Mouse (Mus musculus): ENCODE measurements at regions not wholly inside any gene's neighbourhood (a gene's known extent, or its start where the extent isn't known, plus 50 kb on each side); places are given as distances from the start of the nearest gene placed in this dataset. TPM values are rescaled to one million over a fixed set of nuclear protein-coding genes. Genes with fewer than 3 reads are reported as not detected.

DNA sequence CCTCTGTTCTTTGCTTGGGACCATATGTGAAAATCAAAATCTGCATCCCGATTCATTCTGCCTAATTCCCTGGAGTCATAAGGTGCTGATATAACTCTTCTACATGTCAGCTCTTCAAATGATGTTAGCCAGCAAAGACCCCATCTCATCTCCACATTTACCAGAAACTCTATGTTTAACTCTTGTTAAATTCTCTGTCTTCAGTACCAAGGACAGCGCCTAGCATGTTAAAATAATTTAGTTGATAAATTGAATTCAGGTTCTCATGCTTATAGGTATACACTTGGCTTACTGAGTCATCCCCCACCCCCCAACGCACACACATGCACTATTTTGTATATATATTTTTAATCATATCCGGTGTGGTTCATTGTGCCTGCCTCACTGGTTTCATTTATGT is 113.8 kb upstream of the Lrrn1 start:
- 78% methylated on average over 4 of the region's 4 CpGs for WGBS
- H3K9me3 ChIP-seq, result no peaks in the 10 kb centered on the region
- H3K36me3 ChIP-seq, result no peaks in the 10 kb centered on the region
- H3K4me1 ChIP-seq (replicated peaks), result no peaks in the 10 kb centered on the region
- no peaks in the 10 kb centered on the region for H3K27me3 ChIP-seq
- no peak overlapping the region for H3K4me3 ChIP-seq
- H3K9ac ChIP-seq, result no peak overlapping the region
- no peak for ATAC-seq (ENCODE audit: low FRiP score)
- H3K4me2 ChIP-seq, result no peak overlapping the region
- no peak overlapping the region for H3K27ac ChIP-seq

GRCm38 (mm10) chr6:107422091-107422490 is 107.5 kb upstream of the Lrrn1 start:
- H3K4me2 ChIP-seq, result no peak overlapping the region
- H3K36me3 ChIP-seq, result no peaks in the 10 kb centered on the region
- no peaks in the 10 kb centered on the region for H3K9me3 ChIP-seq
- H3K9ac ChIP-seq, result no peak overlapping the region
- WGBS, result 44% methylated on average over 3 of the region's 3 CpGs
- H3K27me3 ChIP-seq, result no peaks in the 10 kb centered on the region
- H3K4me3 ChIP-seq, result no peak overlapping the region
- H3K27ac ChIP-seq, result no peak overlapping the region
- no peaks in the 10 kb centered on the region for H3K4me1 ChIP-seq (replicated peaks)
- no peak for ATAC-seq (ENCODE audit: low FRiP score)

- H3K9ac ChIP-seq, result no peak overlapping the region
- no peaks in the 10 kb centered on the region for H3K36me3 ChIP-seq
- H3K9me3 ChIP-seq, result no peaks in the 10 kb centered on the region
- 64% methylated on average over 3 of the region's 3 CpGs for WGBS
- H3K4me2 ChIP-seq, result no peak overlapping the region
- no peak overlapping the region for H3K27ac ChIP-seq
- no peak for ATAC-seq (ENCODE audit: low FRiP score)
- no peaks in the 10 kb centered on the region for H3K27me3 ChIP-seq
- H3K4me3 ChIP-seq, result no peak overlapping the region
- no peaks in the 10 kb centered on the region for H3K4me1 ChIP-seq (replicated peaks)
Measured at GRCm38 (mm10) chr6:107426529-107426928, 103.0 kb upstream of the Lrrn1 start.

DNA sequence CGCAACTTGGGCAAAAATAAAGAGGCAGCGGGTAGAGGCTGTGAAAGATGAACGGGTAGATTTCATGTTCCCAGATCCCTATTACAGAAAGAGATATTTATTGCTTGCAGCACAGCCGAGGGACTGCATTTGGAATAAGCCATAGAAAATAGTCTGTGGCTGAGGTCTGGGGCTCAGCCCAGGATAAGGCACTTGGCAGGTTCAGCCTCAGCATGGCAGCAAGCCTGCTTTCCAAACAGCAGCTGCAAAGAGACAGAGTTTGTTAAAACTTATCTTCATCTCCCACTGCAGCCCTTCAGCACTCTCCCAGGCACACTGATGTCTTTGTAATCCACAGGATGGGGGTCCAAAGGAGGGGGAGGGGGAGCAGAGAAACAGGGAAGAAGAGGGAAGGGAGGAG is 98.5 kb upstream of the Lrrn1 start:
- H3K36me3 ChIP-seq, result no peaks in the 10 kb centered on the region
- no peak for ATAC-seq (ENCODE audit: low FRiP score)
- no peaks in the 10 kb centered on the region for H3K9me3 ChIP-seq
- H3K4me2 ChIP-seq, result no peak overlapping the region
- no peak overlapping the region for H3K9ac ChIP-seq
- H3K27me3 ChIP-seq, result no peaks in the 10 kb centered on the region
- no peak overlapping the region for H3K4me3 ChIP-seq
- WGBS, result 63% methylated on average over 4 of the region's 4 CpGs
- no peak overlapping the region for H3K27ac ChIP-seq
- H3K4me1 ChIP-seq (replicated peaks), result no peaks in the 10 kb centered on the region

DNA sequence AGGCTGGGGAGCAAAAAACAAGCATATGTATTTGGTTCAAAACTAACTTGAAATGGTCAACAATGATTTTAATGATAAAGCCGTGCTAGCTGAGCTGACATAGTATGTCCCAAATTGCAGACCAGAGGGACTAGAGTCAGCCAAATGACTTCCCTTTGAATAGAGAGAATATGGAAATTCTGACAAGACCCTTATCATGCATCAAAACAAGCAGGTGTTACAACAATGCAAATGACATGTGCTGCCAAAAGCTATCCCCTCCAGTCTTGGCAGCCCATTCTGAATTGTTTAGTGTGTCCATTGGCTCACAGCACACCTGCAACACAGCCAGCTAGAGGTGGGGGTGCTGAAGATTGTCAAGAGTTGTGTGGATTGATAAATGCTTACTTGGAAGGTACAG is 87.5 kb upstream of the Lrrn1 start:
- no peaks in the 10 kb centered on the region for H3K9me3 ChIP-seq
- WGBS, result 70% methylated on average over 1 of the region's 1 CpGs
- H3K27me3 ChIP-seq, result no peaks in the 10 kb centered on the region
- H3K4me2 ChIP-seq, result no peak overlapping the region
- H3K36me3 ChIP-seq, result no peaks in the 10 kb centered on the region
- H3K27ac ChIP-seq, result no peak overlapping the region
- H3K9ac ChIP-seq, result no peak overlapping the region
- ATAC-seq (ENCODE audit: low FRiP score), result 0 out of 2 replicates have a peak, but pooled peaks have one; percentile 39
- no peak overlapping the region for H3K4me3 ChIP-seq
- H3K4me1 ChIP-seq (replicated peaks), result no peaks in the 10 kb centered on the region

DNA sequence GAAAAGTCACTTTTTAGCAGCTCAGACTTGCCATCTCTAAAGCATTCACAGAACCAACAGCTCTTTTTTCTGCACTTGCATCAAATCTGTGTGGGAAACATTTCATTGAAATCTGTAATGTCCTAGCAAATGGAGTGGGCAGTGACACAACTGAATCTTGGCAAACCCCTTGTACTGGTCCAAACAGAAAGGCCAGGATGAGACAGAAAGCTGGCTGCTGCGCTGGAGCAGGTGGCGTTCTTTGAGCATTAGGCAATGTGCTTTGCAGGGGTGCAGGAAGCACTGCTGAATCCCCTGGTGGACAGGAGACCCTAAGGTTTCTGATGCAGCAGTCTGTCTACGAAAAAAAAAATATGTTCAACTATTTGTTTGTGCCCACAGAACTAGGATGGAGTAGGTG is 85.2 kb upstream of the Lrrn1 start:
- Histone ChIP-seq H3K27me3 (no peaks in the 10 kb centered on the region), H3K4me3 (no peak overlapping the region), H3K9me3 (no peaks in the 10 kb centered on the region), H3K27ac (no peak overlapping the region), H3K4me1 (replicated peaks) (no peaks in the 10 kb centered on the region), H3K36me3 (no peaks in the 10 kb centered on the region), H3K4me2 (no peak overlapping the region), H3K9ac (no peak overlapping the region)
- ATAC-seq (ENCODE audit: low FRiP score), result no peak
- WGBS, result 80% methylated on average over 3 of the region's 3 CpGs

GRCm38 (mm10) chr6:107459220-107459619 is 70.3 kb upstream of the Lrrn1 start:
- Histone ChIP-seq H3K27ac (no peak overlapping the region), H3K4me3 (no peak overlapping the region), H3K27me3 (no peaks in the 10 kb centered on the region; the same call in 1 of the 2 replicates), H3K9ac (no peak overlapping the region), H3K4me1 (replicated peaks) (peaks cover 5% of the 10 kb centered on the region; the same call in 1 of the 2 replicates), H3K9me3 (no peaks in the 10 kb centered on the region), H3K36me3 (no peaks in the 10 kb centered on the region), H3K4me2 (no peak overlapping the region)
- ATAC-seq (ENCODE audit: low FRiP score), result no peak
- WGBS, result 88% methylated on average over 1 of the region's 1 CpGs

GRCm38 (mm10) chr6:107462440-107462839 is 67.1 kb upstream of the Lrrn1 start:
- no peaks in the 10 kb centered on the region for H3K36me3 ChIP-seq
- H3K4me2 ChIP-seq, result no peak overlapping the region
- H3K27me3 ChIP-seq, result no peaks in the 10 kb centered on the region; the same call in 1 of the 2 replicates
- no peak overlapping the region for H3K4me3 ChIP-seq
- ATAC-seq (ENCODE audit: low FRiP score), result peak; percentile 92
- H3K9ac ChIP-seq, result no peak overlapping the region
- WGBS, result 9% methylated on average over 2 of the region's 2 CpGs
- H3K4me1 ChIP-seq (replicated peaks), result peaks cover 5% of the 10 kb centered on the region; the same call in 1 of the 2 replicates
- H3K27ac ChIP-seq, result no peak overlapping the region
- no peaks in the 10 kb centered on the region for H3K9me3 ChIP-seq

DNA sequence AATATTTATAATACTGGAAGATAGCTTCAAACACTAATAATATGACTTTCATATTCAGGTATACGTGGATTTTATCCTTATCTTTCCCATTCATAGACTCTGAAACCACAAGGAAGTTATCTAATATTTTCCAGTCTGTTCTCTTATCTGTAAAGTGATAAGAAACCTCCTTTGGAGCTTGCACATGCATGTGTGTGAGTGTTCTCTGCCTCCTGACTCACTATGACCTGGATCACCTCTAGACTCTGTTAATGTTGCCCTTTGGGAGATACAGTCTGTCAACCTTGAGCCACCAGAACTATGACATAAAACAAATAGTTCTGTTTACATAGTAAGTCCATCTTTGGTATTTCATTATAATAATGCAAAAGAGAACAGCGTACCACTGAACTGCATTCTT is 56.2 kb upstream of the Lrrn1 start:
- Histone ChIP-seq H3K9ac (no peak overlapping the region), H3K4me1 (replicated peaks) (no peaks in the 10 kb centered on the region), H3K4me2 (no peak overlapping the region), H3K36me3 (no peaks in the 10 kb centered on the region), H3K9me3 (no peaks in the 10 kb centered on the region), H3K4me3 (no peak overlapping the region), H3K27me3 (no peaks in the 10 kb centered on the region), H3K27ac (no peak overlapping the region)
- WGBS, result 86% methylated on average over 2 of the region's 2 CpGs
- no peak for ATAC-seq (ENCODE audit: low FRiP score)

- Histone ChIP-seq H3K4me3 (no peak overlapping the region), H3K27ac (no peak overlapping the region), H3K36me3 (no peaks in the 10 kb centered on the region), H3K9ac (no peak overlapping the region), H3K9me3 (no peaks in the 10 kb centered on the region), H3K4me1 (replicated peaks) (no peaks in the 10 kb centered on the region), H3K27me3 (no peaks in the 10 kb centered on the region), H3K4me2 (no peak overlapping the region)
- ATAC-seq (ENCODE audit: low FRiP score), result no peak
- WGBS, result 75% methylated on average over 4 of the region's 4 CpGs
Measured at GRCm38 (mm10) chr6:107474125-107474524, 55.4 kb upstream of the Lrrn1 start.

Small RNA genes lying in the stretch of these regions (microRNA-seq; reads per million reads assigned to microRNA genes)
- not detected for gene Gm27690

Measured in hindbrain, embryonic 13.5 days (tissue).